Mouse (Mus musculus): ENCODE measurements at regions not wholly inside any gene's neighbourhood (a gene's known extent, or its start where the extent isn't known, plus 50 kb on each side); places are given as distances from the start of the nearest gene placed in this dataset.

GRCm38 (mm10) chr19:15108441-15109026 is 510.7 kb upstream of the Tle4 start:
- WGBS, result 89% methylated on average over 4 of the region's 4 CpGs
- H3K4me2 ChIP-seq (ENCODE audit: low read length), result no peak overlapping the region

GRCm38 (mm10) chr19:15095054-15095453 is 497.2 kb upstream of the Tle4 start:
- ATAC-seq (replicated peaks; ENCODE audit: low FRiP score, low read depth), result no peak
- WGBS, result 78% methylated on average over 1 of the region's 1 CpGs
- no peak overlapping the region for H3K4me2 ChIP-seq (ENCODE audit: low read length)

More at GRCm38 (mm10) chr19:15108441-15109026, 510.7 kb upstream of the Tle4 start:
- H3K4me3 ChIP-seq (replicated peaks; ENCODE audit: low read depth, low read length), result no peak overlapping the region
- no peaks in the 10 kb centered on the region for H3K27me3 ChIP-seq (ENCODE audit: insufficient read depth, low read length)
- ATAC-seq (replicated peaks; ENCODE audit: low FRiP score, low read depth), result no peak
- DNase-seq (ENCODE audit: low spot score), result no peak
- H3K27ac ChIP-seq, result no peak overlapping the region
- no peaks in the 10 kb centered on the region for H3K36me3 ChIP-seq (ENCODE audit: insufficient read depth, low read length)
- H3K9ac ChIP-seq (ENCODE audit: low read depth, low read length), result no peak overlapping the region
- no peaks in the 10 kb centered on the region for H3K9me3 ChIP-seq (replicated peaks; ENCODE audit: low read length)
- TF ChIP-seq CTCF (IDR thresholded peaks at IDR 0.05; ENCODE audit: low read depth), result no peak
- no peaks in the 10 kb centered on the region for H3K4me1 ChIP-seq (replicated peaks; ENCODE audit: insufficient read depth, low read length)

GRCm38 (mm10) chr19:15093534-15093933 is 495.7 kb upstream of the Tle4 start:
- Histone ChIP-seq H3K9ac (ENCODE audit: low read depth, low read length) (no peak overlapping the region), H3K4me2 (ENCODE audit: low read length) (no peak overlapping the region), H3K4me1 (replicated peaks; ENCODE audit: insufficient read depth, low read length) (no peaks in the 10 kb centered on the region), H3K27ac (no peak overlapping the region), H3K36me3 (ENCODE audit: insufficient read depth, low read length) (no peaks in the 10 kb centered on the region), H3K4me3 (replicated peaks; ENCODE audit: low read depth, low read length) (no peak overlapping the region), H3K27me3 (ENCODE audit: insufficient read depth, low read length) (no peaks in the 10 kb centered on the region), H3K9me3 (replicated peaks; ENCODE audit: low read length) (no peaks in the 10 kb centered on the region)
- ATAC-seq (replicated peaks; ENCODE audit: low FRiP score, low read depth), result no peak
- WGBS, result 69% methylated on average over 3 of the region's 3 CpGs
- TF ChIP-seq CTCF (IDR thresholded peaks at IDR 0.05; ENCODE audit: low read depth), result no peak
- no peak for DNase-seq (ENCODE audit: low spot score)

More at GRCm38 (mm10) chr19:15095054-15095453, 497.2 kb upstream of the Tle4 start:
- Histone ChIP-seq H3K9ac (ENCODE audit: low read depth, low read length) (no peak overlapping the region), H3K4me3 (replicated peaks; ENCODE audit: low read depth, low read length) (no peak overlapping the region), H3K27ac (no peak overlapping the region), H3K9me3 (replicated peaks; ENCODE audit: low read length) (no peaks in the 10 kb centered on the region), H3K36me3 (ENCODE audit: insufficient read depth, low read length) (no peaks in the 10 kb centered on the region), H3K27me3 (ENCODE audit: insufficient read depth, low read length) (no peaks in the 10 kb centered on the region), H3K4me1 (replicated peaks; ENCODE audit: insufficient read depth, low read length) (no peaks in the 10 kb centered on the region)
- TF ChIP-seq CTCF (IDR thresholded peaks at IDR 0.05; ENCODE audit: low read depth), result no peak
- DNase-seq (ENCODE audit: low spot score), result no peak

- Histone ChIP-seq H3K9me3 (replicated peaks; ENCODE audit: low read length) (no peaks in the 10 kb centered on the region), H3K27ac (no peak overlapping the region), H3K9ac (ENCODE audit: low read depth, low read length) (no peak overlapping the region), H3K4me2 (ENCODE audit: low read length) (no peak overlapping the region), H3K36me3 (ENCODE audit: insufficient read depth, low read length) (no peaks in the 10 kb centered on the region), H3K4me3 (replicated peaks; ENCODE audit: low read depth, low read length) (no peak overlapping the region), H3K27me3 (ENCODE audit: insufficient read depth, low read length) (no peaks in the 10 kb centered on the region), H3K4me1 (replicated peaks; ENCODE audit: insufficient read depth, low read length) (no peaks in the 10 kb centered on the region)
- no peak for TF ChIP-seq CTCF (IDR thresholded peaks at IDR 0.05; ENCODE audit: low read depth)
- no peak for ATAC-seq (replicated peaks; ENCODE audit: low FRiP score, low read depth)
- WGBS, result 85% methylated on average over 4 of the region's 4 CpGs
- DNase-seq (ENCODE audit: low spot score), result no peak
Measured at GRCm38 (mm10) chr19:15080638-15081037, 482.8 kb upstream of the Tle4 start.

- H3K9me3 ChIP-seq (replicated peaks; ENCODE audit: low read length), result no peaks in the 10 kb centered on the region
- WGBS, result 49% methylated on average over 3 of the region's 3 CpGs
- TF ChIP-seq CTCF (IDR thresholded peaks at IDR 0.05; ENCODE audit: low read depth), result no peak
- H3K4me1 ChIP-seq (replicated peaks; ENCODE audit: insufficient read depth, low read length), result no peaks in the 10 kb centered on the region
- H3K36me3 ChIP-seq (ENCODE audit: insufficient read depth, low read length), result no peaks in the 10 kb centered on the region
- H3K27ac ChIP-seq, result no peak overlapping the region
- no peak overlapping the region for H3K4me3 ChIP-seq (replicated peaks; ENCODE audit: low read depth, low read length)
- H3K4me2 ChIP-seq (ENCODE audit: low read length), result no peak overlapping the region
- H3K9ac ChIP-seq (ENCODE audit: low read depth, low read length), result no peak overlapping the region
- DNase-seq (ENCODE audit: low spot score) (no peak), ATAC-seq (replicated peaks; ENCODE audit: low FRiP score, low read depth) (no peak)
- H3K27me3 ChIP-seq (ENCODE audit: insufficient read depth, low read length), result no peaks in the 10 kb centered on the region
Measured at GRCm38 (mm10) chr19:15057801-15058200, 459.9 kb upstream of the Tle4 start.

- TF ChIP-seq CTCF (IDR thresholded peaks at IDR 0.05; ENCODE audit: low read depth), result no peak
- 54% methylated on average over 3 of the region's 3 CpGs for WGBS
- no peak overlapping the region for H3K27ac ChIP-seq
- H3K9me3 ChIP-seq (replicated peaks; ENCODE audit: low read length), result no peaks in the 10 kb centered on the region
- no peaks in the 10 kb centered on the region for H3K36me3 ChIP-seq (ENCODE audit: insufficient read depth, low read length)
- ATAC-seq (replicated peaks; ENCODE audit: low FRiP score, low read depth) (no peak), DNase-seq (ENCODE audit: low spot score) (no peak)
- no peak overlapping the region for H3K4me3 ChIP-seq (replicated peaks; ENCODE audit: low read depth, low read length)
- H3K27me3 ChIP-seq (ENCODE audit: insufficient read depth, low read length), result no peaks in the 10 kb centered on the region
- no peak overlapping the region for H3K4me2 ChIP-seq (ENCODE audit: low read length)
- no peaks in the 10 kb centered on the region for H3K4me1 ChIP-seq (replicated peaks; ENCODE audit: insufficient read depth, low read length)
- H3K9ac ChIP-seq (ENCODE audit: low read depth, low read length), result no peak overlapping the region
Measured at GRCm38 (mm10) chr19:15053582-15054141, 455.8 kb upstream of the Tle4 start.

All from kidney, postnatal 0 days (tissue).